Mouse (Mus musculus) midbrain, embryonic 13.5 days (tissue): ENCODE data around the gene Prss40. TPM values are rescaled to one million over a fixed set of nuclear protein-coding genes. Genes with fewer than 3 reads are reported as not detected.
A peak's percentile ranks its signal among the peaks of the same experiment; 100 is the strongest.
"Not testable (repeated sequence)": the region's sequence is repeated elsewhere in the genome, so short reads cannot be mapped to it uniquely, and the experiment has no call there.

ENCODE experiments used
- ATAC-seq: fragments of 200-750 bp; cut with Nextera tagmentation; 2 replicates; pipeline ENCODE4 v1.8.0; 2017; ENCODE audit warnings: mild to moderate bottlenecking, moderate TSS enrichment, moderate library complexity
- H3K27ac ChIP-seq: fragments of 300-500 bp; sonication (generic); 2 replicates; pipeline ENCODE4 v1.5.1; 2015; ENCODE audit warnings: inconsistent platforms, mild to moderate bottlenecking, moderate library complexity
- H3K27me3 ChIP-seq: fragments of 300-500 bp; sonication (generic); 2 replicates; pipeline ENCODE4 v1.6.1; 2015; ENCODE audit warnings: mild to moderate bottlenecking, inconsistent platforms
- H3K36me3 ChIP-seq: fragments of 300-500 bp; sonication (generic); 2 replicates; pipeline ENCODE4 v1.6.1; 2015; ENCODE audit warnings: mild to moderate bottlenecking, inconsistent platforms
- H3K4me1 ChIP-seq: fragments of 300-500 bp; sonication (generic); replicated peaks from 2 replicates; pipeline ENCODE4 v1.6.1; 2015; ENCODE audit warnings: inconsistent platforms
- H3K4me2 ChIP-seq: fragments of 300-500 bp; sonication (generic); replicated peaks from 2 replicates; pipeline ENCODE4 v1.6.1; 2015; ENCODE audit warnings: moderate library complexity, mild to moderate bottlenecking, inconsistent platforms
- H3K4me3 ChIP-seq: fragments of 300-500 bp; sonication (generic); replicated peaks from 2 replicates; pipeline ENCODE4 v1.5.1; 2015; ENCODE audit warnings: mild to moderate bottlenecking, inconsistent platforms
- H3K9ac ChIP-seq: fragments of 300-500 bp; sonication (generic); replicated peaks from 2 replicates; pipeline ENCODE4 v1.6.1; 2015; ENCODE audit warnings: mild to moderate bottlenecking, inconsistent platforms
- H3K9me3 ChIP-seq: fragments of 300-500 bp; sonication (generic); 2 replicates; pipeline ENCODE4 v1.6.1; 2016; ENCODE audit warnings: mild to moderate bottlenecking, inconsistent platforms
- WGBS: fragments of 180-500 bp; shearing (Covaris S2); methylation state at CpG from one replicate; pipeline ENCODE4 v1.1.7; 2015; 5-methylcytosine and 5-hydroxymethylcytosine counted together
- polyA plus RNA-seq: library from polyadenylated mRNA; unstranded; fragments of >200 nt; fragmentation: Nextera tagmentation; extraction: Ambion mirVana; gene quantifications from 2 replicates; pipeline ENCODE4 v1.2.1, GENCODE M21; 2015

The Prss40 gene
- polyA plus RNA-seq, 1 experiment from 2014 or later: not detected

- no peak for ATAC-seq
- no peaks in the 10 kb centered on the region for H3K27me3 ChIP-seq
- no peak overlapping the region for H3K9ac ChIP-seq
- WGBS: 73% methylated on average over 6 of the region's 6 CpGs
- H3K36me3 ChIP-seq: no peaks in the 10 kb centered on the region
- no peak overlapping the region for H3K4me2 ChIP-seq
- H3K4me1 ChIP-seq: no peaks in the 10 kb centered on the region
- no peaks in the 10 kb centered on the region for H3K9me3 ChIP-seq
- H3K4me3 ChIP-seq: no peak overlapping the region
- no peak overlapping the region for H3K27ac ChIP-seq
Measured at GRCm38 (mm10) chr1:34571431-34571830, 10.7 kb upstream of the Prss40 start.

- Histone ChIP-seq H3K27ac (no peak overlapping the region), H3K4me2 (no peak overlapping the region), H3K9ac (no peak overlapping the region), H3K4me3 (no peak overlapping the region), H3K36me3 (no peaks in the 10 kb centered on the region), H3K9me3 (no peaks in the 10 kb centered on the region), H3K27me3 (no peaks in the 10 kb centered on the region), H3K4me1 (no peaks in the 10 kb centered on the region)
- ATAC-seq: no peak
- WGBS: 88% methylated on average over 2 of the region's 2 CpGs
Measured at GRCm38 (mm10) chr1:34569876-34570275, 9.1 kb upstream of the Prss40 start.

GRCm38 (mm10) chr1:34568120-34568519 is 7.4 kb upstream of the Prss40 start:
- H3K27me3 ChIP-seq: no peaks in the 10 kb centered on the region
- no peaks in the 10 kb centered on the region for H3K4me1 ChIP-seq
- no peak overlapping the region for H3K4me3 ChIP-seq
- H3K9ac ChIP-seq: no peak overlapping the region
- H3K4me2 ChIP-seq: no peak overlapping the region
- H3K36me3 ChIP-seq: no peaks in the 10 kb centered on the region
- WGBS: 96% methylated on average over 2 of the region's 2 CpGs
- no peak overlapping the region for H3K27ac ChIP-seq
- no peaks in the 10 kb centered on the region for H3K9me3 ChIP-seq
- ATAC-seq: no peak

- Histone ChIP-seq H3K36me3 (no peaks in the 10 kb centered on the region), H3K4me1 (no peaks in the 10 kb centered on the region), H3K27ac (no peak overlapping the region), H3K27me3 (no peaks in the 10 kb centered on the region), H3K9ac (no peak overlapping the region), H3K9me3 (no peaks in the 10 kb centered on the region), H3K4me3 (no peak overlapping the region), H3K4me2 (no peak overlapping the region)
- 91% methylated on average over 8 of the region's 8 CpGs for WGBS
- no peak for ATAC-seq
Measured at GRCm38 (mm10) chr1:34564383-34565045, 3.8 kb upstream of the Prss40 start.

GRCm38 (mm10) chr1:34554275-34554674 is 6.5 kb downstream of the Prss40 start:
- H3K27ac ChIP-seq: no peak overlapping the region
- no peak overlapping the region for H3K4me2 ChIP-seq
- no peak overlapping the region for H3K4me3 ChIP-seq
- no peak overlapping the region for H3K9ac ChIP-seq
- ATAC-seq: no peak
- 89% methylated on average over 7 of the region's 7 CpGs for WGBS
- H3K27me3 ChIP-seq: no peaks in the 10 kb centered on the region
- H3K4me1 ChIP-seq: no peaks in the 10 kb centered on the region
- no peaks in the 10 kb centered on the region for H3K36me3 ChIP-seq
- H3K9me3 ChIP-seq: no peaks in the 10 kb centered on the region

- Histone ChIP-seq H3K4me1 (no peaks in the 10 kb centered on the region), H3K27me3 (no peaks in the 10 kb centered on the region), H3K9me3 (no peaks in the 10 kb centered on the region), H3K9ac (no peak overlapping the region), H3K4me3 (no peak overlapping the region), H3K36me3 (no peaks in the 10 kb centered on the region), H3K27ac (no peak overlapping the region), H3K4me2 (no peak overlapping the region)
- ATAC-seq: no peak
- WGBS: 93% methylated on average over 1 of the region's 1 CpGs
Measured at GRCm38 (mm10) chr1:34553690-34554089, 7.1 kb downstream of the Prss40 start.

GRCm38 (mm10) chr1:34547074-34547473 is 13.7 kb downstream of the Prss40 start:
- 79% methylated on average over 1 of the region's 1 CpGs for WGBS

GRCm38 (mm10) chr1:34536767-34537485 is 23.8 kb downstream of the Prss40 start:
- no peaks in the 10 kb centered on the region for H3K36me3 ChIP-seq
- H3K9me3 ChIP-seq: no peaks in the 10 kb centered on the region
- no peak overlapping the region for H3K9ac ChIP-seq
- H3K4me2 ChIP-seq: peak overlapping the region; percentile 42
- no peak overlapping the region for H3K27ac ChIP-seq
- peaks cover 36% of the 10 kb centered on the region for H3K27me3 ChIP-seq
- ATAC-seq: peak; percentile 58
- peak overlapping the region; percentile 19 for H3K4me3 ChIP-seq
- WGBS: 2% methylated on average over 16 of the region's 16 CpGs
- peaks cover 12% of the 10 kb centered on the region for H3K4me1 ChIP-seq

More at GRCm38 (mm10) chr1:34547074-34547473, 13.7 kb downstream of the Prss40 start:
- Histone ChIP-seq H3K27me3 (no peaks in the 10 kb centered on the region), H3K9ac (no peak overlapping the region), H3K36me3 (no peaks in the 10 kb centered on the region), H3K9me3 (no peaks in the 10 kb centered on the region; the same call in 1 of the 2 replicates), H3K4me1 (no peaks in the 10 kb centered on the region), H3K27ac (no peak overlapping the region), H3K4me3 (no peak overlapping the region), H3K4me2 (no peak overlapping the region)
- ATAC-seq: no peak

GRCm38 (mm10) chr1:34536291-34536766 is 24.4 kb downstream of the Prss40 start:
- ATAC-seq: no peak
- Histone ChIP-seq H3K9ac (no peak overlapping the region), H3K4me1 (peaks cover 12% of the 10 kb centered on the region)

GRCm38 (mm10) chr1:34535043-34535698 is 25.6 kb downstream of the Prss40 start, which contains the start of gene Cfc1:
TSS of gene Cfc1 (plus strand) at chr1:34535648.
- WGBS: 29% methylated on average over 6 of the region's 7 CpGs
- H3K36me3 ChIP-seq, H3K27ac ChIP-seq, H3K9me3 ChIP-seq, ATAC-seq, H3K9ac ChIP-seq: not testable (repeated sequence)
- H3K4me1 ChIP-seq: peaks cover 12% of the 10 kb centered on the region
- peak within 1 kb of the TSS; percentile 42 for H3K4me2 ChIP-seq
- peak within 1 kb of the TSS; percentile 19 for H3K4me3 ChIP-seq
- peaks cover 36% of the 10 kb centered on the region for H3K27me3 ChIP-seq

More at GRCm38 (mm10) chr1:34536291-34536766, 24.4 kb downstream of the Prss40 start:
- peaks cover 36% of the 10 kb centered on the region for H3K27me3 ChIP-seq
- H3K4me2 ChIP-seq: peak overlapping the region; percentile 42
- WGBS: 3% methylated on average over 14 of the region's 14 CpGs
- no peaks in the 10 kb centered on the region for H3K36me3 ChIP-seq
- no peaks in the 10 kb centered on the region for H3K9me3 ChIP-seq
- H3K27ac ChIP-seq: no peak overlapping the region
- H3K4me3 ChIP-seq: peak overlapping the region; percentile 19

GRCm38 (mm10) chr1:34534574-34534973 is 26.2 kb downstream of the Prss40 start:
- not testable (repeated sequence) for H3K4me2 ChIP-seq, H3K9me3 ChIP-seq, H3K27ac ChIP-seq, H3K9ac ChIP-seq, H3K36me3 ChIP-seq, H3K4me3 ChIP-seq, ATAC-seq
- 65% methylated on average over 3 of the region's 3 CpGs for WGBS
- H3K4me1 ChIP-seq: peaks cover 12% of the 10 kb centered on the region
- H3K27me3 ChIP-seq: peaks cover 36% of the 10 kb centered on the region

- no peak overlapping the region for H3K9ac ChIP-seq
- no peaks in the 10 kb centered on the region for H3K27me3 ChIP-seq
- WGBS: 82% methylated on average over 3 of the region's 3 CpGs
- no peak overlapping the region for H3K4me2 ChIP-seq
- ATAC-seq: no peak
- H3K27ac ChIP-seq: no peak overlapping the region
- H3K36me3 ChIP-seq: no peaks in the 10 kb centered on the region
- H3K9me3 ChIP-seq: no peaks in the 10 kb centered on the region
- H3K4me1 ChIP-seq: no peaks in the 10 kb centered on the region
- no peak overlapping the region for H3K4me3 ChIP-seq
Measured at GRCm38 (mm10) chr1:34523647-34524046, 37.1 kb downstream of the Prss40 start.
